In genomic region chr3:152111081-152111480, GRCm38 (mm10) we compare ENCODE assay signal across 8 mouse cellular contexts. TPM values are rescaled to one million over a fixed set of nuclear protein-coding genes. Genes with fewer than 3 reads are reported as not detected.
A peak's percentile ranks its signal among the peaks of the same experiment; 100 is the strongest.
DNase-seq lines count a peak whose midpoint lies in the region; ATAC-seq lines count a peak whose summit lies in the region.

No protein-coding gene starts in this region.

- DNase-seq in 3T3-L1 (ENCODE audit: low read depth, low spot score) = peak; percentile 94
- peak; percentile 74 to 75 for DNase-seq in adrenal gland, adult 18-20 months (ENCODE audit: low spot score in 2 of 2)
- peak; percentile 85 for DNase-seq in embryo, embryonic 11 days
- DNase-seq in gastrocnemius, postnatal 25 days = peak; percentile 58
- peak; percentile 75 to 80 for DNase-seq in left cerebral cortex, postnatal 36 days (ENCODE audit: low spot score in 2 of 2)
- peak; percentile 75 to 84 for DNase-seq in spleen, postnatal 4 days (ENCODE audit: low spot score in 2 of 2)

- no peak overlapping the region for H3K4me3 ChIP-seq in intestine, embryonic 15.5 days (replicated peaks)
- no peak overlapping the region for H3K4me3 ChIP-seq in midbrain, embryonic 13.5 days (replicated peaks)

- no peak overlapping the region for H3K4me2 ChIP-seq in intestine, embryonic 15.5 days (replicated peaks)
- no peak overlapping the region for H3K4me2 ChIP-seq in midbrain, embryonic 13.5 days (replicated peaks)

- H3K27ac ChIP-seq in intestine, embryonic 15.5 days = no peak overlapping the region
- no peak overlapping the region for H3K27ac ChIP-seq in midbrain, embryonic 13.5 days

- H3K9me3 ChIP-seq in intestine, embryonic 15.5 days = no peaks in the 10 kb centered on the region
- no peaks in the 10 kb centered on the region for H3K9me3 ChIP-seq in midbrain, embryonic 13.5 days

- intact Hi-C loops in left cerebral cortex, postnatal 36 days (cut with DNase I) = loop anchor here (2.0 to 10.0 kb wide), 3 partner anchors 36 to 194 kb away; partner anchors contain the start of genes Dnajb4 and Fubp1

- H3K27me3 ChIP-seq in intestine, embryonic 15.5 days (replicated peaks) = no peaks in the 10 kb centered on the region
- H3K27me3 ChIP-seq in midbrain, embryonic 13.5 days = peaks cover 26% of the 10 kb centered on the region

- no peaks in the 10 kb centered on the region for H3K36me3 ChIP-seq in intestine, embryonic 15.5 days
- no peaks in the 10 kb centered on the region for H3K36me3 ChIP-seq in midbrain, embryonic 13.5 days

- H3K4me1 ChIP-seq in intestine, embryonic 15.5 days (replicated peaks) = peaks cover 18% of the 10 kb centered on the region
- peaks cover 25% of the 10 kb centered on the region for H3K4me1 ChIP-seq in midbrain, embryonic 13.5 days (replicated peaks)

- 15% methylated on average over 9 of the region's 9 CpGs for WGBS in intestine, embryonic 15.5 days
- WGBS in midbrain, embryonic 13.5 days = 19% methylated on average over 9 of the region's 9 CpGs

- no peak overlapping the region for H3K9ac ChIP-seq in intestine, embryonic 15.5 days
- no peak overlapping the region for H3K9ac ChIP-seq in midbrain, embryonic 13.5 days (replicated peaks)

- ATAC-seq in intestine, embryonic 15.5 days = 0 out of 2 replicates have a peak, but pooled peaks have one; percentile 19
- peak; percentile 9; the same call in 1 of the 2 replicates for ATAC-seq in midbrain, embryonic 13.5 days

RNA-seq across cellular contexts. Expression of gene Gipc2, which starts 54.9 kb away (rescaled TPM):
- total RNA-seq in adrenal gland, adult 18-20 months (2021) = under 1 TPM in 1 of 2 experiments, not detected in 1; 0.30 TPM
- total RNA-seq in gastrocnemius, postnatal 25 days (2021) = under 1 TPM; 0.24 to 0.59 TPM
- 171 and 172 TPM in 2 replicates for polyA plus RNA-seq in intestine, embryonic 15.5 days (2015; fragmentation: Nextera tagmentation; extraction: Ambion mirVana)
- 1 to 10 TPM; 3.8 to 7.9 TPM for total RNA-seq in left cerebral cortex, postnatal 36 days (2021)
- polyA plus RNA-seq in midbrain, embryonic 13.5 days (2015; fragmentation: Nextera tagmentation; extraction: Ambion mirVana) = 3.4 and 5.3 TPM in 2 replicates
